Mouse (Mus musculus): ENCODE data around the gene Cfh. TPM values are rescaled to one million over a fixed set of nuclear protein-coding genes. Genes with fewer than 3 reads are reported as not detected.
"Not testable (repeated sequence)": the region's sequence is repeated elsewhere in the genome, so short reads cannot be mapped to it uniquely, and the experiment has no call there.

The Cfh gene
- polyA plus RNA-seq (2017; shearing (Covaris generic)), result not detected

DNA sequence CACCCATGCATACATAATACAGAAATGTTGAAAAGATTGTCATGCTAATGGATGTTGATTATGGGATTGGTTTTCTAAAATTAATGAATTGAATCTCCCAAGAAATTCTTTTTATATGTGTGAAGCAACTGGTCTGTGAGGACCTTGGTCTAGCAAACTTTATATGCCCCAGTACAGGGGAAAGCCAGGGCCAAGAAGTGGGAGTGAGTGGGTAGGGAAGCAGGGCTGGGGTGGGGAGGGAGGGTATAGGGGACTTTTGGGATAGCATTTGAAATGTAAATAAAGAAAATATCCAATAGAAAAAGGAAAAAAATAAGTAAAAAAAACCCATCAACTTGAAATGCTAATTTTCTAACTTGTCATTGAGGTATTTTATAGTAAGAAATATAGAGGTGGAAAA lies at the start of gene Cfh:
Gene Cfh (minus strand): TSS at position 101 of the 400 bp plus-strand sequence.
- not testable (repeated sequence) for ATAC-seq

DNA sequence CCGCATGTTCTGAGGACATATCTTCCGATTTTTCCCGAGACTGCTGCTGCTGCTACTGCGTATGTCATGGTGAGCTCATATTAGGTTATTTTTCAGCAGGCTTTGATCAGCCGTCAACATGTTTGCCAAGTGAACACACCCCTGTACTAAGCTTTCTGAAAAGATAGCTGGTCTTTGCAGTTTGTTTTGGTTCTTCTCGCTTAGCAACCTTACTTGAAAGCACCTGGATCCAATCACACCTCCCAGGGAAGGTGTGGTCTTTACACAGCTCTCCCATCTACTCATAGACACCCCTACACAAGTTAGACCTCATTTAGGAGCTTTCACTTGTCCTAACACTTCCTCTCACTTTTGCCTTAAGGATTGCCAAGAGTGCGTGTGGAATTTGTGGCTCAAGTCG lies 43.1 kb upstream of the Cfh start:
- no peak for ATAC-seq

DNA sequence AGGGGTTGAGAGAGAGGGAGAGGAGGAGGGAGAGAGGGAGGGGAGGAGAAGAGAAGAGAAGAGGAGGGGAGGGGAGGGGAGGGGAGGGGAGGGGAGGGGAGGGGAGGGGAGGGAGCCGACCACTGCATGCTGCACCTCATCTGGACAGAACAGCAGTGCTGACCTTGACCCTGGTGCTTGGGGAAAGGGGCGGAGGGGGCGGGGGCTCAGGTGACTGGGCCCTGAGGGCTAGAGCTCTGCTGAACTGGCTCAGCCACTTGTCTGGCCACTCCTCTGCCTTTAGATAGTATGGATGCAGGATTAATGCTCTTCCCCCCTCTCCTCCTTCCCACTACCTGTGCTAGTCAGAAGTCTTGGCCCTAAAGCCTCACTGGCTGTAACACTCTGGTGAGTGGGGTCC lies 41.7 kb upstream of the Cfh start:
- ATAC-seq, result no peak

DNA sequence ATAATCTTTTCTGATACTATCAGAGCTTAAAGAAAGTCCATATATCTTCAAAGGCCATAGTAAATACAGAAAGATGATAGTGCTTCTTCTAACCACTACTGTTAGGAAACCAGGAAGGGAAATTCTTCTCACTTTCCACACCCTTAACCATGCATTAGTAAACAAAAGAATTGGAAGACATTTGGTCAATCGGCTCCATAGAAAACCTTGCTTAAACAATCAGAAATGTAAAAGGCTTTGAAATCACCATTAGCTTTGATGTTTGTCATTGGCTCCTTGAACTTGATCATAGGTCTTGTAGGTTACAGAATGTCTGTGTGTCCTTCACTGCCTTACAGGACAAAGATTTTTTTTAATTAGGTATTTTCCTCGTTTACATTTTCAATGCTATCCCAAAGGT lies 21.8 kb upstream of the Cfh start:
- ATAC-seq, result no peak

DNA sequence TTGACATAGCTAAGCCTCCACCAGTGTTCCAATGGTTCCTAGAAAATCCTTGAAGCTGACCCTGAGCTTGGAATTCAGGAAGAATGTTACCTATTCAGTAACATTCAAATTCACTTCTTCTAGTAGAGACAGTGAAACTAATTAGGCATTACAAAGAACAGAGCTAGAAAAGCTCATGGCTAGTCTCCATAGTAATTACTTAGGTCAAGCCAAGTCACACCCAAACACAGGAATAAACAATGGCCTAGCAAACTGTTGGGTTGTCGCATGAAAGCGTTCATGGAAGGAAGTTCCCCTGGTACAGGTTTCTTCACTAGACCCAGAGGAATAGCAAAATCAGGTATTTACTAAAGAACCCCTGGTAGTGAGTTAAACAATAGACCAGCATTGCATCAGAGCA lies 4.9 kb upstream of the Cfh start:
- ATAC-seq, result not testable (repeated sequence)

DNA sequence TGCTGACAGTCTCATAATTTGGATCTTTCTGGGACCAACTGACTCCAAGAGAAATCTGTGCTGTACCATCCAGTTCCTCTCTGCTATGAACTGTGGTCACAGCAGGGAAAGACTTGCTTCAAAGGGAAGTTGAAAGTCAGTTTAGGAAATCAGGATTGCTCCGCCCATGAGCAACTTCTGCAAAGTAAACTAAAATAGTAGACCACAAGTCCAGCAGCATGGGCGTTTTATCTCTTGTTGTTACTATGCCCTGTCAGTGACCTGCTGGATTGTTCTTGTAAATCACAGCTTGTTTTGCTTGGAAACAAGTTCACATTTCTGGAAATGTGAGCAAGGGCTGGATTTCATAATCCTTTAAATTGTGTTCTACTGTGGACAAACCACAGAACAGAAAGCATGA lies 356 bp downstream of the Cfh start:
- ATAC-seq, result no peak

DNA sequence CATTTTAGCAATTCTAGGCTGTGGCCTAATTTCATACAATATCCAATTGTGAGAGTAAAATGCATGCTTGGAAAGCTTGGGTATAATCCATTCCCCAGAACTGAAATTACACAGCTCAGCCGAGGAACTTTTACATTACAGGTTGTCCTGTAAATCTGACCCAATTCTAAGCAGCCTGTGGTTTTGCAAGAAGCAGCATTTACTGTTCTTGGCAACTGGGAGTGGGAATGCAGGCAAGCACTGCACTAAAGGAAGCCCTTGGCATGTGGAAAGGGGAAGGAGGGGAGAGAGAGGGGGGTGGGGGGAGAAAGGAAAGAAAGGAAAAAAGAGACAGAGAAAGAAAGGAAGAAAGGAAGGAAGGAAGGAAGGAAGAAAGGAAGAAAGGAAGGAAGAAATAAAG lies 3.4 kb downstream of the Cfh start:
- no peak for ATAC-seq

DNA sequence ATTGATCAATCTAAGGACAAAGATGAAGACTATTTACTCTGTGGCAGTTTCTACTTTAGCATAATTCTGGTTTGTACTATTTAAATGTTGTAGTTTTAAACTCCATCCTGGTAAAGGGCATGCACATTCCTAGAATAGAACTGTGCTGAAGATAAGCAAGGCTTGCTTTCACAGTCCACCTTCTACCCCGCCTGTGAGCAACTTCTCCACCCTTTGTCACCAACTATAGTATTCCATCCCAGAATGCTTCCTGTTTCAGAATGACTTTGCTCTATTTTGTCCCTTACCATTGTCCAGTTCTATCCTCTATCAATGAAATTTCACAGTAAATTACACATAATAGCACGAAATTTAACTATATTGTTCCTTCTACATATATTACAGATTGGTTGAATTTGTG lies 8.1 kb downstream of the Cfh start:
- ATAC-seq, result no peak

DNA sequence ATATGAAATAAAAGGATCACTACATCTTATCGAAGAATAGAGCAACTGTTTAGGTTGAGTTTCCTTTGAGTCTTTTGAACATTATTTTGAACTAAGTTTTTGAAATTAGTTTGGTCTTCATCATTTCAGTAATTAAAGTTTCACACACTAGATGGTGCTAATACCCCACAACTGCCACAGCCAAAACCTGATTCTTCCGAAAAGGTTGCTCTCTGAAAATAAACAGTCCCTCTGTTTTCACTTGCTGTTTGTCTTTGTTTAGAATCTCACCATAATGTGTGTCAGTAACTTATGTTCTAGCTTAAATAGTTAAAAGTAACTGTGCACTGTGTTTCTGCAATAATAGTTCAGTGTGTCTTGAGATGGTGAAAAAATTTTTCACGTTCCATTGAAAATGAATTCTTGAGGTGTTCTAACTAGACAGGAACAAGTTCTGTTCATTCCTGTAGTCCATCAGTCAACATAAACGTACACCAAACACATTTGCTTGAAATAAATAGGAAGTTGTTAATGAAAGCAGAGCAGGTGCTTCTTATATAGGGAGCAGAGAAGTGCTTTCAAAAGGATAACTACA lies 11.9 kb downstream of the Cfh start:
- no peak for ATAC-seq

DNA sequence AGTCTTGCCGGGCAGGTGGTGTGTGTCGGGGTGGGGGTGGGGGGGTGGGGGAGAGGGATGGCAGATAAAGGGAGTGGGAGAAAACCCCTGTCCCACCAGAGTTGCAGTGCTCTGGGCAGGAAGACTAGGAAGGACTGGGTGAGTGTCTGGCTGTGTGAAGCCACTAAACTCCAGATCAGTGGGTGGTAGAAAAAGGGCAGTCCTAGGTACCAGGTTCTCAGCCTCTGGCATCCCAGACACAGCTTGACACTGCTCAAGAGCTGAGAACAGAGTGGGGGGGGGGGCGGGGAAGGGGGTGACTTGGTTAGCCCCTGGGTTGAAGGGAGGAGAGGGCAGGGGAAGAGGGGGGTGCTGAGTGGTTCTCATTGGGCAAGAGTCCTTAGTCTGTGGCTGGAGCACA lies 24.6 kb downstream of the Cfh start:
- no peak for ATAC-seq

DNA sequence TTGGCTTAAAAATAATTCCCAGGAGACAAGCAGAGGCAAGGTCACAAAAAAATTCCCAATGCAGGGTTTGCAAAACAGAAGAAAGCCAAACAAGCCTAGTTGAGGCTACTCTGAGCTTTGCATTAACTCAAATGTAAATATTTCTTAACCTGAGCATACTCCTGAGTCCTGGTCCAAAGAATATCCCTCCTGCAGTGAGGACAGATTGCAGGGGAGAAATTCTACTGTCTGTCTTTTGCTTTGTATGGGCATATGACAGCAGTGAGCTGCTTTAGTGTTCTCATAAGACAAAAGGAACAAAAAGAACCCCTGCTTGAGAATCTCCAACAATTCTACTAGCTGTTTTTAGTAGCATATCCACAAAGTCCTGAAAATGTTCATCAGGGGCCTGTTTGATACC lies 114.1 kb downstream of the Cfh start:
- no peak for ATAC-seq

Other genes starting within 250 kb of the Cfh start
- gene Kcnt2, start 62.4 kb upstream of the Cfh start, polyA plus RNA-seq (2017; shearing (Covaris generic)), result not detected

Data from inflammation-experienced regulatory T-cells, adult 6 months (primary cell).